Mouse (Mus musculus) v-Abl transformed pro-B cells (cell line): ENCODE measurements around the gene Ppfia3.
"Not testable (repeated sequence)": the region's sequence is repeated elsewhere in the genome, so short reads cannot be mapped to it uniquely, and the experiment has no call there.

ENCODE experiments used
- in situ Hi-C, 2 experiments: fragments of 400-800 bp; cut with MboI; formaldehyde crosslinking; loops; one replicate each; pipeline ENCODE4 v1.15.1; 2025; ENCODE audit not compliant: unreplicated experiment in 2 of 2

Gene Ppfia3

DNA sequence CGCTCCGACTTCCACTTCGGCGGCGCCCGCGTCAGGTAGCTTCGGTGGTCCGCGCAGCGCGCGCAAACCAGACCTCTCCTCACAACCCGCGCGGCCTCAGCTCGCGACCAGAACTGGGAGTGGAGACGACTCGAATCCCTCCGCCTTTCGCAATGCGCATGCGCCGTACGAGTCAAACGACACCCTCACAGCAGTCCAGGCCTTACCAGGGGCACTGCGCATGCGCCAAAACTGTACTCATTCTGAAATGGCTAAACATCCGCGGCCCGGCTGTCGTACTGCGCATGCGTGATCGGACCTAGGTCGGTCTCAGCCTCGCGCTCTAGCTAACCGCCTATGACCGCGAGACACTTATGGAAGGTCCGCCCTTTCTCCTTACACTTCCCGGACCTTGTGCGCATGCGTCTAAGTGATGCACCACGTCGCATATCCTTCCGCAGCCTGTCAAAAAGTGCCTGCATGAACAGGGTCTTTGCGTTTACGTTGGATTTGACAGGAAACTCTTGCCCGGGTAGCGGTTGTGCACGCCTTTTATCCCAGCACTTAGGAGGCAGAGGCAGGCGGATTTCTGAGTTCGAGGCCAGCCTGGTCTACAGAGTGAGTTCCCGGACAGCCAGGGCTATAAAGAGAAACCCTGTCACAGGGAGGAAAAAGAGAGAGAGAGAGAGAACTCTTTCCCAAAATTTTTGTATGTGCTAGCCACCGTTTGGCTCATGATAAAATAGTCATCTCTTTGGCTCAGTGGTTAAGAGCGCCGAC lies 28.9 kb upstream of the Ppfia3 start, which contains the start of gene Snrnp70:
Gene Snrnp70, minus strand, starts transcription at position 165 of the 759 bp plus-strand sequence.
- in situ Hi-C loops = loop anchor here in 1 of 2 experiments (5.0 kb wide), 1 partner anchor 88 kb away; no protein-coding TSS in a partner anchor

DNA sequence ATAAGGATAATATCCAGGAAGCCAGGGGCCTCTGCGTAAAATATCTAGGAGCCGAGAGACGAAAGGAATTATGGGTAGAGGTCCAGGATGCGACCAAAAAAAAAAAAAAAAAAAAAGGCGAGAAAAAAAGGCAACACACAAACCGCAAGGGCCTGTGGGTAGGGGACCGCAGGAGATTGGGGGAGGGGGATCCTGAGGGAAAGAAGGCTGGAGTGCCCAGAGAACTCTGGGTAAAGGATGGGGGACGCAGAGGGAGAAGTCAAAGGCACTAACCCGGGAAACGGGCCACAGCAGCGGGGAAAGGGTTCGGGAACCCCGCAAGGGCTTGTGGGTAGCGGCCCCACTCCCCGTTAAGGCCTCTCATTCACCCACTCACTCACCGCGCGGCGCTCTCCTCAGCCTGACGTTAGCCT lies 28.3 kb upstream of the Ppfia3 start:
- in situ Hi-C loops = loop anchor here in 1 of 2 experiments (5.0 kb wide), 1 partner anchor 88 kb away; no protein-coding TSS in a partner anchor

- in situ Hi-C loops = no loop called here
Measured at GRCm38 (mm10) chr7:45386077-45386476, 19.3 kb upstream of the Ppfia3 start.

DNA sequence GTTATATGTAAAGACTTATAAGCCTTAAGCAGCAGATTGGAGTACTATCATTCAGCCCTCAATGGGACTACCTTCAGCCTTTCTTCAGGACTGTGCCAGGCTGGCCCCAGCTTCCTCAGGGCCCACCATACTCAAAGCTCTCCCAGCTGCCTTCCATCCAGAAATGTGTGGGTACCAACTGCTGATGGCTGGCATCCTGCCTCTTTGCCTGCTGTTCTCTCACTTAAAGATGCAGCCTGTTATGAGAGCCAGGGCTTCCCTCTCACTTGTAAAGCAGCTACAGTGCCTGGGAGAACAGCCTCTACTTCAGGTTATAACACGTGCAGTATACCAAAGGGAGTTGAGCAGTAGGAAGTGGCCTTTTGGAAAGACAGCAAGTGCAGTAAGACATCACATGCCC lies 9.2 kb upstream of the Ppfia3 start:
- in situ Hi-C loops = no loop called here

DNA sequence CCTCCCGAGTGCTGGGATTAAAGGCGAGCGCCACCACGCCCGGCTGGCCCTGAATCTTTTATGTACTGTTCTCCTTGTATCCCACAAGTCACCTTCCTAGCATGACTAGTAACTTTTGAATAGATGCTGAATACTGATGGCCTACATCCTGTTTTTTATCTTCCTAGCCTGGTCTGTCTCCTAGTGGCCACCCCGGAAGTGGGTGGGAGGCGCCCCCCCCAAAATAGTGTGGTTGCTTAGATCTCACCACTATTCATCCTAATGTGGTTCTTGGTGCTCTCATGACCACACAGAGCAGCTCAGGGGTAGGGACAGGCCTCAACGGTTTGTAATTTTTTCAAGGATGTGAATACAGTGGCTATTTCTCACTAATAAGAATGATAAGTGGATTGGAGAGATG lies 7.8 kb upstream of the Ppfia3 start:
- in situ Hi-C loops = no loop called here

DNA sequence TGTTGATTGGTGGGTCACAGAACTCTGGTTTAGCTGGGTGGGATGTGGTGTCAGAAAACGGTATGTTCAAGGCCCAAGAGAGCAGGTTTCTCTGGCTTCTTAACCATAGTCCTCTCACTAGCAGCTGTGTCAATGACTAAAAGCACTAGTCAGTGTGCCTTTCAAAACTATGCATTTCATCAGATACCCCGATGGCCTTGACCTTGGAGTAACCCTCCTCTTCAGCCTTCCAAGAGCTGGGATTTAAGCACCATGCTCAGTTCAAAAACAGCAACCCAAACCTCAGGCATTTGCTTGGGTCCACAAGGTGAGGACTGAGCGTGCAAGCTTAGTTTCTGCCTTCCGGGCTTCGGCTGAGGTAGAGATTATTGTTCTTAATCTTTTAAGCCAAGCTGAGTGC lies 5.6 kb upstream of the Ppfia3 start:
- in situ Hi-C loops = no loop called here

DNA sequence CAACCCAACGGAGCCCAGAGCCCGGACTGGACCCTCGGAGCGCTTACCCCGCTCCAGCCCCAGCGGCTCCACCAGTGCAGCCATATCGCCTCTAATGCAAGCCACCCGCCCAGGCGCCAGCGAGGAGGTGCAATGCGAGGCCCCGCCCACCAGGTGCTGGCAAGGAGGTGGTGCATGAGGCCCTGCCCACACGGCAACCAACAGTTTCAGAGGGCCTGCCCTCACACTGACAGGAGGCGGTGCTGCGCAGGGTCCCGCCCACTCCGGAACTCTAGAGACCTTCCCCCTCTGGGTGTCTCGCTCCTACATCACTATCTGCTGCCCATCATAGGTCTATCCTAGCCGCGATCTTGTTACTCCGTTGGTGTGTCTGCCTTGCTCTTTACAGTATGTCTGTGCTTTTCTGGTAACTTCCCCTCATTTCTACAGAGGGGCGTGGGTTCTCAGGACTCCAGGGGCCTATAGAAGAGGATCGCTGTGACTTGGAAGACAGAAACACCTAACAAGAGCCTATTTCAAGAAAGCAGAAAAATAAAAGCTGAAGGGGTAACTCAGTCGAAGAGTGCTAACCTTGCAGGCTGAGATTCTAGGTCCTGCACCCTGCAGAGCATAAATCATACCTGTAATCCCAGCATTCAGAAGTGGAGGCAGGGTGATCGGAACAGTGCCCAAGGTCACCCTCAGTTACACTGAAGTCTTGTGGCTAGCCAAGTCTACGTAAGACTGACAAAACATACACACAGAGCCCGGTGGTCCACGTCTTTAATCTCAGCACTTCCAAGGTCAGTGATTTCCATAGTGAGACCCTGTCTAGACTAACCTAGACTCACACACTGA lies 3.9 kb upstream of the Ppfia3 start, which contains the start of gene Lin7b:
Gene Lin7b, minus strand, starts transcription at position 109 of the 837 bp plus-strand sequence.
- in situ Hi-C loops = no loop called here

DNA sequence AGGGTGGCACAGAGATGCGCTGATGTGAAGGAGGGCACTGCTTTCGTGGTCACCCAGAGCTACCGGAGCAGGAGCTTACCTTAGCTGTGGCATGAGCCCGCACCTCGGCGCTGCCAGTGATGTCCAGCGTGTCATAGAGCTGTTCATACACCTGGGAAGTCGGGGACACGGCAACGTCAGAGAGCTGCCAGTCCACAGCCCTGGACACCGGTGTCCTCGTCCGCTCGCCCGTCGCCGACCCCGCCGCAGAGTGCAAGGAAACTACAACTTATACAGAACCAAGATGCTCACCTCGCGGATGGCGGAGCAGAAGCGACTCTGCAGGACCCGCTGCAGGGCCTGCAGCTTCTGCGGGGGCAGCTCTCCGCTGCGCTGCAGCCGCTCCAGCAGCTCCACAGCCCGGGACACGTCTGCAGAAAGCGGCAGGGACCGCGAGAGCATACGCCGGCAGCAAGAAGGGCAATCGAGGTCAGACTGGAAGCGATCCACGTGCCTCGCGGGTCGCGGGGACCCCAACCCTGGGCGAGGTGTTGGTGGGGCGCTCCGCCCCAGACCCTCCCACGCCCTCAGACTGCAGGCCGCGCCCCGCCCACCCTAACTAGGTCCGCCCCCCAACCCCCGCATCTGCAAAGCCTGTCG lies 3.1 kb upstream of the Ppfia3 start:
- in situ Hi-C loops = no loop called here

GRCm38 (mm10) chr7:45369022-45369745 lies 2.4 kb upstream of the Ppfia3 start:
- in situ Hi-C loops = no loop called here

DNA sequence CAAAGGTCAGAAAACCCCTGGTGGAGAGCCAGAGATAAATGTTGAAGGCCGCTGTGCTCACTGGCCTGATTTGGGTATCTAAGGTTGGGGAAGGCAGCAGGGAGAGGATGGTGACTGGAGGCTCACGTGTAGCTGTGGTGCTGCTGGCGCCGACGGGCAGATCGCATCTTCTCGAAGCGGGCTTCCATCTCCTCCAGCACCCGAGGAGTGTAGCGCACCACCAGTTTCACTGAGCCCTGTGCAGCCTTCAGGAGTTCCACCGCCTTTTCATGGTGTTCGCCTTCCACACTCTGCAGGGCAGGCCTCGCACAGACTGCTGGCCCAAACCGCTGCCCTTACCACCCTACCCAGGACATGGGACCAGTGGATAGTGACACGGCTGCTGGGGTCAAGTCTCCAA lies 1.4 kb upstream of the Ppfia3 start:
- in situ Hi-C loops = no loop called here

- in situ Hi-C loops = no loop called here
Measured at GRCm38 (mm10) chr7:45367020-45367880, 431 bp upstream of the Ppfia3 start.

DNA sequence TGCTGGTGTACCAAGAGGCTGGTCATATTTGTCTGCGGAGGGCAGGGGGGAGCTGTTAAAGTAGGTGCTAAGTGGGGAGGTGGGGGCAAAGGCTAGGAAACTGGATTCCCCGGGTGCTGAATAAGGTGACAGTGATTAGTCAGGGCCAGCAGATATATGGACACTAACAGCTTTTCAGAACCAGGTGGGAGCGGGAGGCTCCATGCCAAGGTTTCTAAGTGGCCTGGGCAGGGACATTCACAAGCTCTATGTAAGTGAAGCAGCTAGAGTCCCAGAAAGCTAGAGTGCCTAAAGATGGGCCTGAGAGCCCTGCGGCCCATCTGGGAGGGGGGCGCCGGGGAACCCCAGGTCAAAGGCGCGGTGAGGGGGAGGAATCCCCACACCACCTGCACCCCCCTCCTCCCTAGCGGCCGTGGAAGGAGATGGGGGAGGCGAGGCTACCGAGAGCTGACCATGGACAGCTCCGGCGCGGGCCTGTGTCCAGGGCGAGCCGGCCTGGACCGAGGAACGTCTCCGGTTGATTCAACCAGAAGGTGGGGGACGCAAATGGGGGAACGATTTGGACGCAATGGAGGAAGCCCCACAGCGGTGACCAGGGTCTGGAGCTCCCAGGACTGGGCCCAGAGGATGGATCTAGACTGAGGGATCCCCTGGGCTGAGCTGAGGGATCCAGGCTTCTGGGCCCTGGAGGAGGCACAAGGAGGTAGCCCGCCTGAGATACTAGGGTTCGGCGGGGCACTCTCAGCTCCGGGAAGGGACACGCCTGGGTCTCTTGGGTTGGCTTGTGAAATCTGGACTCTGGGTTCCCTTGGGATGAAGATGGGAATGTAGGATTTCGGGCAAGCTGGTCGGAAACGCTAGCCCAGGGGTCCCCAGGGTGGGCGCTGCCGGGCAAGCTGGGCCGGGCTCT lies 822 bp downstream of the Ppfia3 start:
- in situ Hi-C loops = no loop called here

GRCm38 (mm10) chr7:45363983-45364382 lies 2.8 kb downstream of the Ppfia3 start:
- in situ Hi-C loops = no loop called here

DNA sequence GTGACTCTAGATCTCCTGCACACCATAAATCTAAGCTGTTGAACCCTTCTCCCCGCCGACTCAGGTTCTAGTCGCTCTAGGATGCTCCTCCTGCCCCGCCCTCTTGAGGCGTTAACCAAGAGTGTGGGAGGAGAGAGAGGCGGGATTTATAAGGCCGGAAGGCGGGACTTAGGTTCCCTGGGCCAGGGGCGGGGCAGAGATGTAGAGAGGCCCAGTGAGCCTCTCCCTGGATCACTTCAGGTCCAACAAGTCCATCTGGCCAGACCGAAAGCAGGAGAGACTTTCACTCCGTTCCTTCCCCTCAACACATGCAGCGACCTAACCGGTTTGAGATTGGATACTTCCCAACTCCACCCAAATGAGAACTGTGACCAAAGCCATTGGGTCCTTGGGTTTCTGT lies 4.0 kb downstream of the Ppfia3 start:
- in situ Hi-C loops = no loop called here

DNA sequence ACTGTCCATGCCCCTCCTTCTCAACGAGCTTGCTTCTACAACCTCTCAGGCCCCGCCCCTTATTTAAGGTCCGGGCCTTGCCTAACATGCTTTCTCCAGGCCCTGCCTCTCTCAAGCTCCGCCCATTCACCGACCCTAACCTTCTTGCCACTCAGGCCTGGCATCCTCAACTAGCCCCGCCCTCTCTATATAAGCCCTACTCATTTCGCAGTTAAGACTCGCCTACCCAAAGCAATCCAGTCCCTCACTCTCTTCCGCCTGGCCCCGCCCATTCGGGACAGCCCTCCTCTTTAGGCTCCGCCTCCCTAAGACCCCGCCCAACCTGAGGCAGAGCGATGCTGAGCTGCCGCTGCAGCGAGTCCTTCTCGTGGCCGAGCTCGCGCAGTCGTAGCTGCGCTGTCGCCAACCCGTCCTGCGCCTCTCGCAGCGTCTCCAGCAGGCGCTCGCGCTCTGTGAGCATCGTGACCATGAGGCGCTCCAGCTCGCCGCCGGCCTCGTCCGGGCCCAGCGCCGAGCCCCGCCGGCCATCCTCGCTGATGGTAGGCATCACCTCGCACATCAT lies 5.5 kb downstream of the Ppfia3 start:
- in situ Hi-C loops = no loop called here

DNA sequence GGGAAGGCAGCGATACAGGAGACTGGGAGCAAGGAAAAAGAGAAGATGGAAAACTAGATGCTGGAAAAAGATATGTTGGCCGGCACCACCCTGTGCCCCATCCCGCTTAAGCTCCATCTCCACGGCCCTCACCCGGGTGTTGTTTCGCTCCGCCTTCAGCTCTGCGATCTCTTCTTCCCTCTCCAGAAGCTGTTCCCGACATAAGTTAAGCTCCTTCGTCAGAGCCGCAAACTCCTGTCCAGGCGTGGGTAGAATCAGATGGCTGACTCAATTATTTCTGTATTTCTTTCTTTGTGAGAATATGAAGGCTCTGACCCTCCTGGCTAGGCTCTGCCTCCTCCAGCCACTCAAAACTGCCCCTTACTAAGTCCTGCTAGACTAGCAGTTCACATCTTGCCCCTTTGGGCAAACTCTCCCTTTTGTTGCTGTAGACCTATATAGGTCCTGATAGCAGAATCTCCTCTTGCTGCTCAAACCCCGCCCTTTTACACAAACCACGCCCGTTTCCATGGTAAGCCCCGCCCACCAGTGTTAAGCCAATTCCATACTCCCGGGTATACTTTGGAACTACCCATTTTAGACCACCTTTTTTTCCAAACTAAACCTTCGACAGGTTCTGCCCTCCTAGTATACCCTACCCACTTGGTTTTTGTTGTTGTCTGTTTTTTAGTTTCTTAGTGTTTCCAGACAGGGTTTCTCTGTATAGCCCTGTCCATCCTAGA lies 6.3 kb downstream of the Ppfia3 start:
- in situ Hi-C loops = no loop called here

DNA sequence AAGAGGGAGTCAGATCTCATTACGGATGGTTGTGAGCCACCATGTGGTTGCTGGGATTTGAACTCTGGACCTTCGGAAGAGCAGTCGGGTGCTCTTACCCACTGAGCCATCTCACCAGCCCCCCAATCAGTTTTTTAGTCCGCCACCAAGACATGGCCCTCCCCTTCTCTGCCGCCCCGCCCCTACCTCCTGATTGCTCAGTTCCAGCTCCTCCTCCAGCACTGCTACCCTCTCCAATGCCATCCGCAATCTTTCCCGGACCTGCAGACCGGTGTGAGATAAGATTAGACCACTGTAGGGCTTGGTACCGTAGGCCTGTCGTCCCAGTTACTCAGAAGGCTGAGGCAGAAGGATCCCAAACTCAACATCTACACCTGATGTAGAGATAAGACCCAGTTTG lies 7.7 kb downstream of the Ppfia3 start:
- in situ Hi-C loops = not testable (repeated sequence)

GRCm38 (mm10) chr7:45356087-45356486 lies 10.7 kb downstream of the Ppfia3 start:
- in situ Hi-C loops = no loop called here
